Comparison of ENCODE assay signal across 8 mouse cellular contexts in the genomic region with DNA sequence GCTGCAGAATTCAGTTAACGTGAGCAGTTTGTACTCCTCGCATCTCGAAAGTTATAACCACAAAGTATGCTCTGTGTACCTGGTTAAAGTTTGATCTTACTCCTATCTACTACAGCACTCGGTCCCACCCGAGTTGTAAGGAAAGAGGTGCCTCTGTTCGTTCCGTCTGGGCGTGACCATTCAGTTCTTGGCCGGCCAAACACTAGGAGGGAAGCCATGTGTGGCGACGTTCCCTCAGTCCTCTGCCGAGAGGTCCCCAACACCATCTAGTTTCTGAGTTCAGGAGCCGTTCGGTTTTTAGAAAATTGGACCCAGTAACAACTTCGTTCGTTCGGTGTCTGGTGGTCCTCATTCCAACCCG. TPM values are rescaled to one million over a fixed set of nuclear protein-coding genes. Genes with fewer than 3 reads are reported as not detected.
DNase-seq lines count a peak whose midpoint lies in the region; ATAC-seq and TF ChIP-seq lines count a peak whose summit lies in the region.

No protein-coding gene starts in this region.

- H3K4me3 ChIP-seq in kidney, embryonic 16.5 days (ENCODE audit: low read length) = peak overlapping the region; percentile 95
- peak overlapping the region; percentile 63 for H3K4me3 ChIP-seq in cortical plate, adult 2 months (ENCODE audit: insufficient read depth, low read length)
- H3K4me3 ChIP-seq in hindbrain, embryonic 16.5 days (ENCODE audit: low read length) = peak overlapping the region; percentile 78
- peak overlapping the region; percentile 75 for H3K4me3 ChIP-seq in midbrain, embryonic 13.5 days (replicated peaks)

- WGBS in kidney, embryonic 16.5 days = 39% methylated on average over 18 of the region's 18 CpGs
- WGBS in hindbrain, embryonic 16.5 days = 33% methylated on average over 18 of the region's 18 CpGs
- WGBS in midbrain, embryonic 13.5 days = 41% methylated on average over 18 of the region's 18 CpGs

- H3K9me3 ChIP-seq in kidney, embryonic 16.5 days (ENCODE audit: low read length) = no peaks in the 10 kb centered on the region
- H3K9me3 ChIP-seq in hindbrain, embryonic 16.5 days (ENCODE audit: control insufficient read depth, low read length) = no peaks in the 10 kb centered on the region
- no peaks in the 10 kb centered on the region for H3K9me3 ChIP-seq in midbrain, embryonic 13.5 days

- ATAC-seq in kidney, embryonic 16.5 days (ENCODE audit: low FRiP score, low TSS enrichment) = peak; percentile 29
- ATAC-seq in hindbrain, embryonic 16.5 days = no peak
- ATAC-seq in midbrain, embryonic 13.5 days = no peak

- intact Hi-C loops in gastrocnemius, postnatal 14 days (cut with DNase I; ENCODE audit: low total_unique reads) = no loop called here
- intact Hi-C loops in left cerebral cortex, postnatal 25 days (cut with DNase I) = loop anchor here (2.0 kb wide), 1 partner anchor 37 kb away; a partner anchor contains a TSS

- H3K9ac ChIP-seq in kidney, embryonic 16.5 days (replicated peaks; ENCODE audit: low read length) = peak overlapping the region; percentile 92
- peak overlapping the region; percentile 88 for H3K9ac ChIP-seq in hindbrain, embryonic 16.5 days (ENCODE audit: low read depth, low read length)
- H3K9ac ChIP-seq in midbrain, embryonic 13.5 days (replicated peaks) = peak overlapping the region; percentile 91

- H3K27me3 ChIP-seq in kidney, embryonic 16.5 days (ENCODE audit: insufficient read depth, low read length) = no peaks in the 10 kb centered on the region
- H3K27me3 ChIP-seq in hindbrain, embryonic 16.5 days (replicated peaks; ENCODE audit: control insufficient read depth, insufficient read depth, low read length) = no peaks in the 10 kb centered on the region
- no peaks in the 10 kb centered on the region for H3K27me3 ChIP-seq in midbrain, embryonic 13.5 days

- no peak for TF ChIP-seq CTCF in cortical plate, adult 2 months (IDR thresholded peaks at IDR 0.05; ENCODE audit: extremely low read depth, insufficient read depth, low read length)

- H3K4me1 ChIP-seq in kidney, embryonic 16.5 days (ENCODE audit: insufficient read depth, low read length) = peaks cover 17% of the 10 kb centered on the region
- peaks cover 2% of the 10 kb centered on the region; the same call in 1 of the 2 replicates for H3K4me1 ChIP-seq in cortical plate, adult 2 months (ENCODE audit: control insufficient read depth, insufficient read depth, low read length)
- H3K4me1 ChIP-seq in hindbrain, embryonic 16.5 days (ENCODE audit: control insufficient read depth, insufficient read depth, low read depth, low read length) = peaks cover 13% of the 10 kb centered on the region
- peaks cover 21% of the 10 kb centered on the region for H3K4me1 ChIP-seq in midbrain, embryonic 13.5 days (replicated peaks)

- no peak for TF ChIP-seq POLR2A in cortical plate, adult 2 months (IDR thresholded peaks at IDR 0.05; ENCODE audit: extremely low read depth, insufficient read depth, low read length)

- peak overlapping the region; percentile 73 for H3K4me2 ChIP-seq in kidney, embryonic 16.5 days (replicated peaks; ENCODE audit: low read depth, low read length)
- H3K4me2 ChIP-seq in hindbrain, embryonic 16.5 days (ENCODE audit: low read length) = peak overlapping the region; percentile 58
- peak overlapping the region; percentile 77 for H3K4me2 ChIP-seq in midbrain, embryonic 13.5 days (replicated peaks)

- H3K36me3 ChIP-seq in kidney, embryonic 16.5 days (ENCODE audit: insufficient read depth, low read length) = peaks cover 28% of the 10 kb centered on the region
- peaks cover 9% of the 10 kb centered on the region for H3K36me3 ChIP-seq in hindbrain, embryonic 16.5 days (ENCODE audit: control insufficient read depth, insufficient read depth, low read length)
- H3K36me3 ChIP-seq in midbrain, embryonic 13.5 days = peaks cover 31% of the 10 kb centered on the region

- peak overlapping the region; percentile 81 for H3K27ac ChIP-seq in kidney, embryonic 16.5 days (ENCODE audit: low read length)
- peak overlapping the region; percentile 1; the same call in 1 of the 2 replicates for H3K27ac ChIP-seq in cortical plate, adult 2 months (ENCODE audit: insufficient read depth, low read length)
- H3K27ac ChIP-seq in hindbrain, embryonic 16.5 days (ENCODE audit: low read depth, low read length) = peak overlapping the region; percentile 89
- peak overlapping the region; percentile 88 for H3K27ac ChIP-seq in midbrain, embryonic 13.5 days

- DNase-seq in kidney, postnatal 4 days = no peak
- DNase-seq in gastrocnemius, postnatal 14 days = no peak
- DNase-seq in left cerebral cortex, postnatal 25 days (ENCODE audit: low spot score in 2 of 2) = no peak
- DNase-seq in spleen, postnatal 36 days (ENCODE audit: low spot score in 2 of 2) = no peak

RNA-seq across cellular contexts. Expression of a gene that starts 0.7 kb away (rescaled TPM):
- 32.3 and 32.5 TPM in 2 replicates for polyA plus RNA-seq in kidney, embryonic 16.5 days (2015; fragmentation: Nextera tagmentation; extraction: Ambion mirVana)
- 30.2 and 32.2 TPM in 2 replicates for polyA plus RNA-seq in cortical plate, adult 2 months (2012; rRNA removed)
- 20.9 and 21.3 TPM in 2 replicates for polyA plus RNA-seq in hindbrain, embryonic 16.5 days (2015; fragmentation: Nextera tagmentation; extraction: Ambion mirVana)
- polyA plus RNA-seq in midbrain, embryonic 13.5 days (2015; fragmentation: Nextera tagmentation; extraction: Ambion mirVana) = 23.3 and 23.6 TPM in 2 replicates
- total RNA-seq in gastrocnemius, postnatal 14 days (2021) = 10 to 100 TPM; 16.3 to 17.6 TPM
- 10 to 100 TPM; 22.0 to 22.6 TPM for total RNA-seq in left cerebral cortex, postnatal 25 days (2021)

RNA-seq across cellular contexts. Expression of a gene that starts 1.0 kb away (rescaled TPM):
- polyA plus RNA-seq in kidney, embryonic 16.5 days (2015; fragmentation: Nextera tagmentation; extraction: Ambion mirVana) = 0.66 and 0.99 TPM in 2 replicates
- polyA plus RNA-seq in cortical plate, adult 2 months (2012; rRNA removed) = 1.2 and 1.3 TPM in 2 replicates
- 1.4 and 1.8 TPM in 2 replicates for polyA plus RNA-seq in hindbrain, embryonic 16.5 days (2015; fragmentation: Nextera tagmentation; extraction: Ambion mirVana)
- polyA plus RNA-seq in midbrain, embryonic 13.5 days (2015; fragmentation: Nextera tagmentation; extraction: Ambion mirVana) = 1.2 and 1.4 TPM in 2 replicates
- under 1 TPM; 0.16 to 0.23 TPM for total RNA-seq in gastrocnemius, postnatal 14 days (2021)
- 1 to 10 TPM; 1.3 to 1.8 TPM for total RNA-seq in left cerebral cortex, postnatal 25 days (2021)

RNA-seq across cellular contexts. Expression of a gene that starts 28.0 kb away (rescaled TPM):
- 4.0 and 5.1 TPM in 2 replicates for polyA plus RNA-seq in kidney, embryonic 16.5 days (2015; fragmentation: Nextera tagmentation; extraction: Ambion mirVana)
- 18.5 and 18.6 TPM in 2 replicates for polyA plus RNA-seq in cortical plate, adult 2 months (2012; rRNA removed)
- 0.61 and 0.68 TPM in 2 replicates for polyA plus RNA-seq in hindbrain, embryonic 16.5 days (2015; fragmentation: Nextera tagmentation; extraction: Ambion mirVana)
- 0.13 and 0.14 TPM in 2 replicates for polyA plus RNA-seq in midbrain, embryonic 13.5 days (2015; fragmentation: Nextera tagmentation; extraction: Ambion mirVana)
- under 1 TPM; 0.09 to 0.14 TPM for total RNA-seq in gastrocnemius, postnatal 14 days (2021)
- 10 to 100 TPM; 12.9 to 13.3 TPM for total RNA-seq in left cerebral cortex, postnatal 25 days (2021)

RNA-seq across cellular contexts. Expression of a gene that starts 36.3 kb away (rescaled TPM):
- 84.6 and 88.6 TPM in 2 replicates for polyA plus RNA-seq in kidney, embryonic 16.5 days (2015; fragmentation: Nextera tagmentation; extraction: Ambion mirVana)
- 41.1 and 41.7 TPM in 2 replicates for polyA plus RNA-seq in cortical plate, adult 2 months (2012; rRNA removed)
- 60.5 and 61.1 TPM in 2 replicates for polyA plus RNA-seq in hindbrain, embryonic 16.5 days (2015; fragmentation: Nextera tagmentation; extraction: Ambion mirVana)
- 68.5 and 69.2 TPM in 2 replicates for polyA plus RNA-seq in midbrain, embryonic 13.5 days (2015; fragmentation: Nextera tagmentation; extraction: Ambion mirVana)
- 10 to 100 TPM; 26.3 to 26.6 TPM for total RNA-seq in gastrocnemius, postnatal 14 days (2021)
- total RNA-seq in left cerebral cortex, postnatal 25 days (2021) = 10 to 100 TPM; 48.9 to 52.9 TPM

Comparison
In these comparisons a context has a peak if more than half of its experiments do, and no peak if none do; other contexts are left out.
1. H3K27ac ChIP-seq: peak in every context shown above with its lines; median percentile 89 in hindbrain, embryonic 16.5 days; 88 in midbrain, embryonic 13.5 days; 81 in kidney, embryonic 16.5 days; 1 in cortical plate, adult 2 months.